Mouse (Mus musculus) brown adipose tissue, adult 24 weeks (tissue): Measurements from ENCODE around the gene Hoxb4. TPM values are rescaled to one million over a fixed set of nuclear protein-coding genes. Genes with fewer than 3 reads are reported as not detected.

ENCODE experiments used
- H3K27ac ChIP-seq: fragments of 200-500 bp; replicated peaks from 2 replicates; pipeline ENCODE4 v1.5.1; 2012; ENCODE audit warnings: low read depth, mild to moderate bottlenecking, low read length
- H3K4me1 ChIP-seq: fragments of 200-500 bp; 2 replicates; pipeline ENCODE4 v1.6.1; 2012; ENCODE audit warnings: low read length, mixed read lengths; ENCODE audit not compliant: control insufficient read depth, insufficient read depth, insufficient read length
- H3K4me3 ChIP-seq: fragments of 200-500 bp; 2 replicates; pipeline ENCODE4 v1.5.1; 2012; ENCODE audit warnings: low read depth, mild to moderate bottlenecking, low read length, moderate library complexity; ENCODE audit not compliant: insufficient read depth
- polyA plus RNA-seq: library from polyadenylated mRNA; stranded (reverse); fragments of >200 nt; gene quantifications from 2 replicates; pipeline ENCODE4 v1.2.4, GENCODE M21; 2012; ENCODE audit not compliant: missing spikeins, insufficient read depth, insufficient read length

Gene Hoxb4
- polyA plus RNA-seq, 1 experiment = 6.4 TPM

- H3K27ac ChIP-seq = no peak within 1 kb of the TSS
- H3K4me1 ChIP-seq = no peaks in the 10 kb centered on the region
- peak within 1 kb of the TSS; percentile 58 for H3K4me3 ChIP-seq
These were observed 36.1 kb upstream of the Hoxb4 start, which contains the start of gene Hoxb8 for GRCm38 (mm10) chr11:96281855-96282570. TSS of gene Hoxb8 (plus strand) at chr11:96281905.

GRCm38 (mm10) chr11:96282795-96283430, 35.2 kb upstream of the Hoxb4 start:
- no peak overlapping the region for H3K27ac ChIP-seq

DNA sequence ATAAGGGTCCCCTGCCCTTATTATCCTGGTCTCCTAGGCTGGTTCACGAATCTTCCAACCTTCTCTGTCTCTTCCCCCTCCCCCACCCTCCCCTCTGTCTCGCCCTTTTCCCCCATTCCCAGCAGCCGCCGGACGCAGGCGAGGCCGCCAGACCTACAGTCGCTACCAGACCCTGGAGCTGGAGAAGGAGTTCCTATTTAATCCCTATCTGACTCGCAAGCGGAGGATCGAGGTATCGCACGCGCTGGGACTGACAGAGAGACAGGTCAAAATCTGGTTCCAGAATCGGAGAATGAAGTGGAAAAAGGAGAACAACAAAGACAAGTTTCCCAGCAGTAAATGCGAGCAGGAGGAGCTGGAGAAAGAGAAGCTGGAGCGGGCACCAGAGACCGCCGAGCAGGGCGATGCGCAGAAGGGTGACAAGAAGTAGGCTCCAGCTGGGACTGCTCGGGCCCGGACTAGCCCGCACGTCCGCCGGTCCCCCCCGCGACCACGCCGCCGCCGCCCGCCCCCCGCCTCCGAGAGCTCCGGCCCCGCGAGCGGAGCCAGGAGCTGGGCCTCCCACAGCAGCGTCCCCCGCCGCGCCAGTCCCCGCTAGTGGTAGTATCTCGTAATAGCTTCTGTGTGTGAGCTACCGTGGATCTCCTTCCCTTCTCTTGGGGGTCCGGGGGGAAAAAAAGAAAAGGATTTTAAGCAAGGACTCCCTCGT, 33.9 kb upstream of the Hoxb4 start:
- Histone ChIP-seq H3K4me3 (peak overlapping the region; percentile 77), H3K4me1 (no peaks in the 10 kb centered on the region), H3K27ac (peak overlapping the region; percentile 96)

More at GRCm38 (mm10) chr11:96282795-96283430, 35.2 kb upstream of the Hoxb4 start:
- H3K4me3 ChIP-seq = peak overlapping the region; percentile 58
- H3K4me1 ChIP-seq = no peaks in the 10 kb centered on the region

DNA sequence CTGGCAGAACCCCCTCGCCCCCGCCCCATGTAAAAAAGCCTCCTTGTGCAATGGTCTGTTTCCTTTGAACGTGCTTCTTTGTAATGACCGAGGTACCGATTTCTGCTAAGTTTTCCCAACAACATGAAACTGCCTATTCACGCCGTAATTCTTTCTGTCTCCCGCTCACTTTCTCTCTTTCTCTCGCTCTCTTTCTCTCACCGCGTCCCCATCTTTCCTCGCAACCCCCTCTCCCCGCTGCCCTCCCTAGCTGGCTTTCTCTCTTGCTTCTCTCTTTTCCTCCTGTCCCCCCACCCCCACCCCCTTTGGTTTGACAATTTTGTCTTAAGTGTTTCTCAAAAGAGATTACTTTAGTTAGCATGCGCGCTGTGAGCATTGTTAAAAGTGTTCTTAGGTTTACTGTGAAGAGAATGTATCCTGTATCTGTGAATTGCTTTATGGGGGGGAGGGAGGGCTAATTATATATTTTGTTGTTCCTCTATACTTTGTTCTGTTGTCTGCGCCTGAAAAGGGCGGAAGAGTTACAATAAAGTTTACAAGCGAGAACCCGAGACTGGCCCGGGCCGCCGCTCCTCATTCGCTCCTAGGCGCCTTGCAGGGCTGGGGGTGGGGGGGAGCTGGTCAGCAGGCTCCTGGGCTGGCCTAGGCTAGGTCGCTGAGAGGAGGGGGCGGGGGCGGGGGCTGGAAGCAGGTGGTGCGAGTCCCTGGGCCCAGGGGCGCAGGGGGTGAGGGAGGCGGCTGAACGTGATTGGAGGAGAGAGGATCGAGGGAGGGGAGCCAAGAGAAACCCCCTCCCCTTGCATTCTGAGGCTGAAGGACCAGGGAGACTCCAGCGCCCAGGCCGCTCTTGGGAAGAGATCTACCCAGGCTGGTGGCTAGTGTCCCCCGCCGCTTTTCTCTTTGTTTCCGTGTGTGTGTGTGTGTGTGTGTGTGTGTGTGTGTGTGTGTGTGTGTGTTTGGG, 33.0 kb upstream of the Hoxb4 start:
- H3K4me3 ChIP-seq = peak overlapping the region; percentile 77
- H3K4me1 ChIP-seq = no peaks in the 10 kb centered on the region
- H3K27ac ChIP-seq = peak overlapping the region; percentile 95

DNA sequence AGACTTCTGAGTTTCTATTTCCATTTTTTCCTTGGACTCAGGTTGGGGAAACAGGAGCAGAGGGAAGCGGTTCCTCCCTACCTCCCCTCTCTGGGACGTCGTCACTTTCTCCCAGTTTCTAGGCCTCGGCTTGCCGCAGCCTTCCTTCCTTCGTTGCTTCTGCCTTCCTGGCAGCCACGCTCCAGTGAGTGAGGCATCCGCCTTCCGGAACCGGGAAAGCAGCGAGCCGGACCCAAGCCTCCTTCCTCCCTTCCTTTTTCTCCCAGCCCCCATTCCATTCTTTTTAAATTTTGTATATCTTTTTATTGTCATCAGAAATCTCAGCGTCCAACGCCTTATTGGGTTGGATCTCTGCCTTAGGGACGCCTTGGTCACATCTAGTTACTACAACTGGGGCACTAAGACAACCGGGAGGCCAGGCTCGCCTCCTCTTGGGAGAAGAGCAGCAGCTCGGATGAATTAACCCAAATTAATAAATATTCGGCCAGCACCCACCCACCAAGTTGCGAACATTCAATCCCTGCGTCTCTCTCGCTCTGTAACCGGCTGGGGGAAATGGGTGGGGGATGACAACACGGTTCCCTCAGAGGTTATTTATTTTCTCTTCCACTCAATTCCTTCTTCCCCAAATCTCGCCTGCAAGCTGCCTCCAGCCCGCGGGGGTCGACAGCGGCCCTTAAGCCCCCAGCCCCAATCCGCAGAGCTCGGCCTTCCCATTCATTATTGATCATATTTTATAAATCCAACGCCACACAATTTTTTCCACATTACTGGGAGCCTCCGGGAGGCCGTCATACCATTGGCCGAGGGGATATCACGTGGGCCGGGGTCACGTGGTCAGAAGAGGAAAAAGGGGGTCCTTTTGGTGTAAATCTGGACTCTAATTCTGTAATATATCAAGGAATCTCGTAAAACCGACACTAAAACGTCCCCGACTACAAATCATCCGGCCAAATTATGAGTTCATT, 32.0 kb upstream of the Hoxb4 start, which contains the start of gene Hoxb7:
Gene Hoxb7 (plus strand): TSS at position 853 of the 968 bp plus-strand sequence.
- peak within 1 kb of the TSS; percentile 77 for H3K4me3 ChIP-seq
- H3K27ac ChIP-seq = peak within 1 kb of the TSS; percentile 95

GRCm38 (mm10) chr11:96286739-96287385, 31.2 kb upstream of the Hoxb4 start:
- Histone ChIP-seq H3K4me1 (no peaks in the 10 kb centered on the region), H3K27ac (peak overlapping the region; percentile 68), H3K4me3 (peak overlapping the region; percentile 77)

More for the DNA sequence above, 32.0 kb upstream of the Hoxb4 start, which contains the start of gene Hoxb7:
- no peaks in the 10 kb centered on the region for H3K4me1 ChIP-seq

DNA sequence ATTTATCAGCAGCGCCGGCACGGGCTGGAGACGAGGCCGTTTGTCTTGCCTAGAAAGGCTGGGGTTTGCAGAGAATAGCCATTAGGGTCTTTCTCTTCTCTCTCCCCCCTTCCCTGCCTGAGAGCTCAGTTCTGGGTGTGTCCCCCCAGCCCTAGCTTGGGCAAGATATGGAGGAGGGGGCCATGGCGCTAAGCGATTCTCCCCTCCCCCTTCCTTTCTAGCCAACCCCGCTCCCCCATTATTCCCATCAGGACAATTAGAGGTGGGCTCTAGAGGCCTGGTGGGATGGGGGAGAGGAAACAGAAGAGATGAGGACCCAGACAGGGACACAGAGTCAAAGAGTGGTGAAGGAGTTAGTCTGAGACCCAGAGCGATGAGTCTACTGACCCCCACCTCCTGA, 30.7 kb upstream of the Hoxb4 start:
- H3K4me3 ChIP-seq = peak overlapping the region; percentile 77
- H3K27ac ChIP-seq = no peak overlapping the region
- no peaks in the 10 kb centered on the region for H3K4me1 ChIP-seq

- no peak overlapping the region for H3K4me3 ChIP-seq
- no peak overlapping the region for H3K27ac ChIP-seq
- H3K4me1 ChIP-seq = no peaks in the 10 kb centered on the region
These were observed 29.4 kb upstream of the Hoxb4 start for GRCm38 (mm10) chr11:96288455-96289221.

DNA sequence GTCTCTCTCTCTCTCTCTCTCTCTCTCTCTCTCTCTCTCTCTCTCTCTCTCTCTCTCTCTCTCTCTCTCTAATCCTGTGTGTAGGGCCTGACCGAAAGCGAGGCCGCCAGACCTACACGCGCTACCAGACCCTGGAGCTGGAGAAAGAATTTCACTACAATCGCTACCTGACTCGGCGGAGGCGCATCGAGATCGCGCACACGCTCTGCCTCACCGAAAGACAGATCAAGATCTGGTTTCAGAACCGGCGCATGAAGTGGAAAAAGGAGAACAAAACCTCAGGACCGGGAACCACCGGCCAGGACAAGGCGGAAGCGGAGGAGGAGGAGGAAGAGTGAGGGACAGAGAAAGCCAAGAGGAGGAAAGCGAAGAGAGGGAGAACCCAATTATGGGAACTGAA, 28.8 kb upstream of the Hoxb4 start:
- Histone ChIP-seq H3K4me3 (no peak overlapping the region), H3K27ac (no peak overlapping the region), H3K4me1 (no peaks in the 10 kb centered on the region)

- H3K4me1 ChIP-seq = no peaks in the 10 kb centered on the region
- H3K27ac ChIP-seq = 0 out of 2 replicates have a peak overlapping the region, but pooled peaks have one; percentile 69
- no peak overlapping the region for H3K4me3 ChIP-seq
These were observed 28.2 kb upstream of the Hoxb4 start for GRCm38 (mm10) chr11:96289837-96290236.

DNA sequence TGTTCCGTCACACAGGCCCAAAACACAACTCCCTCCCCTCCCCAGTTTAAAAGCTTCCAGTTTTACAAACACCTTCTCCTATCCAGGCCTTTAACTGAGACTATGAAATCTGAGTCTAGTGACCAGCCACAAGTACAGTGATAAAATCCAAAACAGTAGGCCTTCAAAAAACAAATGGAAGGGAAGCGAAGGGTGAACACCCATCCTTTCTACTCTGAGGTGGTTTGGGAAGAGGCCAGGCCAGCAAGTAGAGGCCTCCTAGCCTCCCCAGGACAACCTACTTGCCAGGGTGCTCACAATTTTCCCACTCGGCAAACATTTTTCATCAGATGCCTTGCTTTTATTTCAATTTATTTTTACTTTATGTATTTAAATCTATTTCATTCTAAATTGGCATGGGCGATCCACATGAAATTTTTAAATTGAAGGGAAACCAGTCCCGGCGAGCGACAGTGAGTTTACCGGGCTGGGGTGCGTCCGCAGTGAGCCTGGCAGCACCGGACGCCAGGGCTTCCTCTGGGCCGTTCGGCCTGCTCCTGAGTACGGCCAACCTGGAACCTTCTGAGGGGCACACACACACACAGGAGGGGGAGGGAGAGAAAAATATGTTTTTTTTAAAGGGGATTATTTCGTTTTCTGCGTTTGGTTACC, 27.2 kb upstream of the Hoxb4 start:
- Histone ChIP-seq H3K4me1 (no peaks in the 10 kb centered on the region), H3K27ac (peak overlapping the region; percentile 69), H3K4me3 (peak overlapping the region; percentile 17; the same call in 1 of the 2 replicates)
